10 mouse cellular contexts compared by ENCODE assay signal in genomic region chr16:92487489-92487888, GRCm38 (mm10). TPM values are rescaled to one million over a fixed set of nuclear protein-coding genes. Genes with fewer than 3 reads are reported as not detected.
DNase-seq lines count a peak whose midpoint lies in the region; ATAC-seq and TF ChIP-seq lines count a peak whose summit lies in the region.
"Had no signal": no experiment of that assay in that cellular context is flagged by ENCODE, and none has a peak within 500 bp of the region (broad histone marks: within the 10 kb centered on the region; RNA-seq: fewer than 3 reads in every experiment).

No protein-coding gene starts in this region.

- H3K9me3 ChIP-seq in hindbrain, postnatal 0 days (ENCODE audit: low read length) = 0 out of 2 replicates have a peak, but pooled peaks cover 2% of the 10 kb centered on the region
- H3K9me3 ChIP-seq in hindbrain, embryonic 16.5 days (ENCODE audit: control insufficient read depth, low read length) = 0 out of 2 replicates have a peak, but pooled peaks cover 2% of the 10 kb centered on the region
- H3K9me3 ChIP-seq in forebrain, embryonic 12.5 days = no peaks in the 10 kb centered on the region
- H3K9me3 ChIP-seq: limb, embryonic 13.5 days; stomach, embryonic 15.5 days had no signal

- intact Hi-C loops in gastrocnemius, postnatal 14 days (cut with DNase I; ENCODE audit: low total_unique reads) = no loop called here

- H3K4me3 ChIP-seq in hindbrain, postnatal 0 days (ENCODE audit: low read length) = no peak overlapping the region
- no peak overlapping the region for H3K4me3 ChIP-seq in hindbrain, embryonic 16.5 days (ENCODE audit: low read length)
- no peak overlapping the region for H3K4me3 ChIP-seq in forebrain, embryonic 12.5 days (replicated peaks)
- H3K4me3 ChIP-seq: limb, embryonic 13.5 days; stomach, embryonic 15.5 days had no signal

- no peak overlapping the region for H3K9ac ChIP-seq in hindbrain, postnatal 0 days (replicated peaks; ENCODE audit: low read length)
- no peak overlapping the region for H3K9ac ChIP-seq in hindbrain, embryonic 16.5 days (ENCODE audit: low read depth, low read length)
- no peak overlapping the region for H3K9ac ChIP-seq in forebrain, embryonic 12.5 days
- H3K9ac ChIP-seq: limb, embryonic 13.5 days; stomach, embryonic 15.5 days had no signal

- no peaks in the 10 kb centered on the region for H3K4me1 ChIP-seq in hindbrain, postnatal 0 days (ENCODE audit: insufficient read depth, low read length)
- no peaks in the 10 kb centered on the region for H3K4me1 ChIP-seq in hindbrain, embryonic 16.5 days (ENCODE audit: control insufficient read depth, insufficient read depth, low read depth, low read length)
- no peaks in the 10 kb centered on the region for H3K4me1 ChIP-seq in forebrain, embryonic 12.5 days
- H3K4me1 ChIP-seq: limb, embryonic 13.5 days; stomach, embryonic 15.5 days had no signal

- 63% methylated on average over 4 of the region's 4 CpGs for WGBS in hindbrain, postnatal 0 days
- WGBS in hindbrain, embryonic 16.5 days = 55% methylated on average over 4 of the region's 4 CpGs
- 63% methylated on average over 4 of the region's 4 CpGs for WGBS in forebrain, embryonic 12.5 days

- H3K27me3 ChIP-seq in hindbrain, postnatal 0 days (ENCODE audit: insufficient read depth, low read length) = no peaks in the 10 kb centered on the region
- no peaks in the 10 kb centered on the region; the same call in 1 of the 2 replicates for H3K27me3 ChIP-seq in hindbrain, embryonic 16.5 days (replicated peaks; ENCODE audit: control insufficient read depth, insufficient read depth, low read length)
- H3K27me3 ChIP-seq in forebrain, embryonic 12.5 days = no peaks in the 10 kb centered on the region; the same call in 1 of the 2 replicates
- H3K27me3 ChIP-seq: stomach, embryonic 15.5 days had no signal

- no peak overlapping the region for H3K27ac ChIP-seq in hindbrain, postnatal 0 days
- H3K27ac ChIP-seq in hindbrain, embryonic 16.5 days (ENCODE audit: low read depth, low read length) = no peak overlapping the region
- H3K27ac ChIP-seq in forebrain, embryonic 12.5 days = no peak overlapping the region
- H3K27ac ChIP-seq: limb, embryonic 13.5 days; stomach, embryonic 15.5 days had no signal

- peak; percentile 70 for DNase-seq in hindbrain, postnatal 0 days (ENCODE audit: low spot score)
- DNase-seq in 3T3-L1 (ENCODE audit: low read depth, low spot score) (peak; percentile 73), ES-CJ7 (ENCODE audit: low read depth, low spot score) (peak; percentile 74)
- peak; percentile 74 for DNase-seq in embryo, embryonic 10.5 days (ENCODE audit: low spot score)
- DNase-seq in lung, postnatal 36 days = peak; percentile 80
- DNase-seq in gastrocnemius, postnatal 14 days = no peak

- no peaks in the 10 kb centered on the region for H3K36me3 ChIP-seq in hindbrain, postnatal 0 days (ENCODE audit: insufficient read depth, low read length)
- H3K36me3 ChIP-seq in hindbrain, embryonic 16.5 days (ENCODE audit: control insufficient read depth, insufficient read depth, low read length) = no peaks in the 10 kb centered on the region
- no peaks in the 10 kb centered on the region for H3K36me3 ChIP-seq in forebrain, embryonic 12.5 days (replicated peaks)
- H3K36me3 ChIP-seq: limb, embryonic 13.5 days; stomach, embryonic 15.5 days had no signal

- no peak overlapping the region for H3K4me2 ChIP-seq in hindbrain, postnatal 0 days (ENCODE audit: low read depth, low read length)
- no peak overlapping the region for H3K4me2 ChIP-seq in hindbrain, embryonic 16.5 days (ENCODE audit: low read length)
- no peak overlapping the region for H3K4me2 ChIP-seq in forebrain, embryonic 12.5 days
- H3K4me2 ChIP-seq: limb, embryonic 13.5 days; stomach, embryonic 15.5 days had no signal

- ATAC-seq in hindbrain, postnatal 0 days = no peak
- no peak for ATAC-seq in hindbrain, embryonic 16.5 days
- ATAC-seq in forebrain, embryonic 12.5 days (ENCODE audit: low FRiP score) = no peak

- TF ChIP-seq CTCF in hindbrain, postnatal 0 days (IDR thresholded peaks at IDR 0.05; ENCODE audit: low read depth) = peak; percentile 77

RNA-seq across cellular contexts. Expression of gene Clic6, which starts 2.0 kb away (rescaled TPM):
- 4.5 and 6.2 TPM in 2 replicates for total RNA-seq in hindbrain, postnatal 0 days (2014; rRNA removed)
- 7.7 and 8.9 TPM in 2 replicates for polyA plus RNA-seq in hindbrain, postnatal 0 days (2015; fragmentation: Nextera tagmentation; extraction: Ambion mirVana)
- 7.8 and 7.9 TPM in 2 replicates for polyA plus RNA-seq in hindbrain, embryonic 16.5 days (2015; fragmentation: Nextera tagmentation; extraction: Ambion mirVana)
- 5.1 and 8.0 TPM in 2 replicates for polyA plus RNA-seq in forebrain, embryonic 12.5 days (2016; fragmentation: Nextera tagmentation; extraction: Ambion mirVana)
- under 1 TPM in 1 of 2 experiments, not detected in 1; 0.08 TPM for total RNA-seq in gastrocnemius, postnatal 14 days (2021)

RNA-seq across cellular contexts. Expression of gene Rcan1, which starts 16.8 kb away (rescaled TPM):
- total RNA-seq in hindbrain, postnatal 0 days (2014; rRNA removed) = 78.9 and 87.1 TPM in 2 replicates
- polyA plus RNA-seq in hindbrain, postnatal 0 days (2015; fragmentation: Nextera tagmentation; extraction: Ambion mirVana) = 63.0 and 67.4 TPM in 2 replicates
- polyA plus RNA-seq in hindbrain, embryonic 16.5 days (2015; fragmentation: Nextera tagmentation; extraction: Ambion mirVana) = 75.7 and 85.5 TPM in 2 replicates
- polyA plus RNA-seq in forebrain, embryonic 12.5 days (2016; fragmentation: Nextera tagmentation; extraction: Ambion mirVana) = 40.9 and 43.1 TPM in 2 replicates
- 10 to 100 TPM; 42.3 to 60.5 TPM for total RNA-seq in gastrocnemius, postnatal 14 days (2021)
